Mouse (Mus musculus): ENCODE results near the gene Svopl.

DNA sequence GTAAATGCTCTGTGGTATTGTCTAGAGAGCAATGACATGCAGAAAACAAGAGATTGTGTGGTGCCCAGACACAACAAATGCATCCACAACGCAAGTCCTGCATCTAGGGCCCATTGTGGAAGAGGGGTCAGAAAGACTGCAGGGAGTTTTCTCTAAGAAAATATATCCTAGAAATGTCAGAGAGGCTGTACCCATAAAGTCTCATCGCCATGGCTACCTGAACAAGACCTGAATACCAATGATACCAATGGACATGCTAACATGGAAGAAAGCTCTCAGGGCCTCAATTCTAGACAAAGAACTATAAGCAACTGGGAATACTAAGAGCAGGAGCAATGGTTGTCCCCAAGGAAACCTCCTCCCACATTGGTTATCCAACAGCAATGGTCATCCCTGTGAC is 34.0 kb downstream of the Svopl start:
- no peak for TF ChIP-seq CTCF (IDR thresholded peaks at IDR 0.05; ENCODE audit: low read depth, low read length)
- no peak for TF ChIP-seq POLR2A (IDR thresholded peaks at IDR 0.05; ENCODE audit: extremely low read depth, insufficient read depth, low read length)

Measured in liver, adult 2 months (tissue).